Mouse (Mus musculus) kidney, postnatal 10 days (tissue): ENCODE results near the gene Mgrn1.

ENCODE experiments used
- DNase-seq: peaks from one replicate; pipeline ENCODE4 v3.0.0; 2021; ENCODE audit warnings: mixed read lengths

The Mgrn1 gene

GRCm38 (mm10) chr16:4942868-4943267 lies 56.8 kb downstream of the Mgrn1 start:
- DNase-seq = no peak

DNA sequence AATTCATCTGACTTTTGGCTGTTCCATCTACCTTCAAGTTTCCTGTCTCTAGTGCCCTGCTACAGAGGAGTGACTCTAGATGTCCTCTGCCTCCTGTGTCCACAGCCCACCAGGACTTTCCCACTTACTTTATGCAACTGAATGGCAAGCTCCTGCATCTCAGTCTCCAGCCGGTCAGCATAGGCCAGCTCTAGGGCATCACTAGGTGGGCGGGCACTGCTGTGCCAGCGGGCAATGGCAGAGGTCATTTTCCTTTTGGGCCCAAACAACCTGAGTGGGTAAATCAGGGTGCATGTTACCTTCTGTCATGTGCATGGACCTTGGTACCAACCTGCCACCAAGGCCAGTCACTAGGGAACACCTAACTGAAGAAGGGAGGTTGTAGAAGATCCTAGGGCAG lies 57.4 kb downstream of the Mgrn1 start:
- DNase-seq = no peak

- DNase-seq = no peak
These were observed 59.4 kb downstream of the Mgrn1 start for GRCm38 (mm10) chr16:4945415-4945814.

DNA sequence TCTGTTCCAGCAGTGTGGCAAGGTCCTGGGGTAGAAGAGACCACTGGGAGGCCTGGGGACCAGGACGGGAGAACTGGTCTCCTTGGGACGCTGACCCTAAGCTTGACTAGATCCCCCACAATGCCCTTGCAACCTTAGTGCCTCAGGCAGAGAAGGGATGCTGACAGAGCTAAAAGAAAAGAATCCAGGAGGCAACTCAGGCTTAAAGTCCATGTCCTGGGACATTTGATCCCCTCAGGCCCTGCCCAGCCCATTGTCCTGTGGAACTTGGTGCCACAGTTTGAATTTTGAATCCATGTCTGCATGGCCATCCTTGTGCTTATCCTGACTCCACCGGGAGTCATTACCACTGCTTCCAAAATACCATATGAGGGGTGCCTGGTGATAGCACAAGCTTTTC lies 60.1 kb downstream of the Mgrn1 start:
- no peak for DNase-seq

DNA sequence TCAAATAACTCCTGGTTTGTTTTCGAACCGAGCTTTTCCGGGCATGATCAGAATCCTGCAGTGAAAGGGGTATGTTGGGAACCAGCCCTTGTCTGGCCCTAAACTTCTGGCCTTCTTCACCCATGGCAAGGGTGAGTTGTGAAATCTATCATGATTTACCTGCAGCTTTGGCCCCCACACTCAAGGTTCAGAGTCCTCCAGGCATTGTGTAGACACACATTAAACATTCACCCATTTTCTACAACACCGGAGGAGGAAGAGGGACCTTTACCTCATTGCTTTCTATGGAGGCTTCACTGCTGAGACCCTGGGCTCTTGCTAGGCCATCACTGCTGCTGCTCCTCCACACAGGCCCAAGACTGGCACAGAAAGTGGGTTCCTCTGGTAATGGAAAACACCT lies 61.3 kb downstream of the Mgrn1 start:
- DNase-seq = no peak

DNA sequence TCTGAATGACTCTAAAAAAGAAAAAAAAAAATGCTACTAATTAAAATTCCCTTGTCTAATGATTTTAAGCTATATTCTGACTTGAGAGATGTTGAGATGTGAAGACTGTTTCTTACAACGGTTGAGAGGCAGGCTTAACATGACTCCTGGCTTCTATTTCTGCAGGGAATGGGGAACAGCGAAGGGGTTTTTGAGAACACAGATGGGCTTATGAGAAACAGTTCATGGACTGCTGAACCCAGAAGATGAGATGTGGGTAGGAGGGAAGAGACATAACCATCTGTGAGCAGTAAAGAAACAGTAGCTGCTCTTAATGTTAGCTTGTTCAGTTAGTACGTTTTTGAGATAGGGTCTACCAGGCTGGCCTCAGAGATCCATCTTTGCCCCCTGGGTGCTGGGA lies 70.6 kb downstream of the Mgrn1 start:
- DNase-seq = no peak

DNA sequence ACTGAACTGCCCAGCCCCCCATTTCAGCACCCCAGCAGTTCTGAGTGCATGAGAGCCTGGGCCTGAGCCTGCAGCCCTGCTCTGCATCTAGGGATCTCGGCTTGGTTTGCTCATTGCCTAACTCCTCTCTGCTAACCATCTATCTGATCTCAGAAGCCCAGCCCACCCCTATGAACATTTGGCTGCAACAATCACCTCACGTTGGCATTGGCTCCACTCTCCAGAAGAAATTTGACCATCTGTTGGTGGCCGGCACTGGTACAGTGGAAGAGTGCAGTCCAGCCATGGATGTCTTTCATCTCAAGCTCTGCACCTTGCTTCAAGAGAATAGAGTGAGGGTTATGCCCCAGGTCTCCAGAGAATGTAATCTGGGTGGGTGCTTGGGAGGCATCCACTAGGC lies 71.4 kb downstream of the Mgrn1 start:
- DNase-seq = no peak

GRCm38 (mm10) chr16:4960260-4960659 lies 74.2 kb downstream of the Mgrn1 start:
- no peak for DNase-seq

DNA sequence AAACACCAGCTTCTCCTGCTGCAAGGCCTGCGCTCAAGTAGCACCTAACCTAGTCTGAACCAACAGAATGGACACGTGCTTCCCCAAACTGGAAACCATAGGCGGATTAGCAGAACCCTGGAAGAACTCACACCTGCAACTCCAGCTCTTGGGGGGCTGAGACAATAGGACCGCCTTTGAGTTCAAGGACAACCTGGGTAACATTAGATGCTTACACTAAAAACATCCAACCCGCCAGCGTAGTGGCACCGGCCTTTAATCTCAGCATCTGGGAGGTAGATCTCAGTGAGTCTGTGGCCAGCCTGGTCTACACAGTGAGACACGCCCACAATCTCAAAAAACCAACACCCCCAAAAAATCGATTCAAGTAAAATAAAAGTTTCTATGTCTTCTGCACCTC lies 77.3 kb downstream of the Mgrn1 start:
- DNase-seq = no peak

DNA sequence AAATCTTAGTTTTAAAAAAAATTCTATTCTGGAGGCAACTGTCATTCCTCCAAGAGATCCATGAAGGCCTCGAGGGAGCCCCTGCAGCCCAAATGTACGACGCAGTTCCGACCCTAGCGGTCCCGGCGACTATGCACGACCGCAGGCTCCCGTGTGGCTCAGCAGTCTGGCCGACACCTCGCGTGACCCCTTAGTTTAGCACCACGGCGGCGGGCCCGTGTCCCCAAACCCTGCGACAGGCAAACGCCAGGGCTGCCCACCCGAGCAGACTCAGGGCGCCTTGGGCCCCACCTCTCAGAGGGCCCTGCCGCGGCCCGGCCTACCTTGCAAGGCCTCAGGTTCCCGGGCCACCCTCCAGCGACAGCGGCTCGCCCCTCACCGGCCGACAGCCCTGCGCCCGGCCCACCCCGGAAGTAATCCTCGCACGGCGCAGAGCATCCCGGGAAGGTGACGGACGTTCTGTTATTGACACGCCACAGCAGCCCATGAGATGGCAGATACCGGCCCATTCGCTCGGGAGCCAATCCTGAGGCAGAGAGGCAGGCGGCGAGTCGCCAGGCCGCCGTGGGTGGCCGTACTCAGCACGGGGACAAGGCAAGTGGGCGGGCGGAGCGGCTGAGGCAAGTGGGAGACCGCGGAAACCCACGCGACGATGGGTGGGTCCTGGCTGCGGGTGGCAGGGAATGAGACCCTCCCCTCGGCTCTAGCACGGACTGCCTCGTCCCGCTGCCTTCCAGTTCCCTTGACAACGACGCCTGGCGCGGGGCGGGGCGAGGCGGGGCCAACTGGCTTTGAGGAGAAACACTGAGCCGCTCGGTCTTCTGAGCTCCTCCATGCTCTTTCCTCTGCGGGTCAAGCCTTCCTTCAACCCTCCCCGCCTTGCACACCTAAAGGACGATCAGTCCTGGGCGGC lies 78.0 kb downstream of the Mgrn1 start, which contains the start of gene Anks3:
TSS of gene Anks3 (minus strand) at position 409 of the 913 bp plus-strand sequence.
- peak; percentile 98 for DNase-seq

DNA sequence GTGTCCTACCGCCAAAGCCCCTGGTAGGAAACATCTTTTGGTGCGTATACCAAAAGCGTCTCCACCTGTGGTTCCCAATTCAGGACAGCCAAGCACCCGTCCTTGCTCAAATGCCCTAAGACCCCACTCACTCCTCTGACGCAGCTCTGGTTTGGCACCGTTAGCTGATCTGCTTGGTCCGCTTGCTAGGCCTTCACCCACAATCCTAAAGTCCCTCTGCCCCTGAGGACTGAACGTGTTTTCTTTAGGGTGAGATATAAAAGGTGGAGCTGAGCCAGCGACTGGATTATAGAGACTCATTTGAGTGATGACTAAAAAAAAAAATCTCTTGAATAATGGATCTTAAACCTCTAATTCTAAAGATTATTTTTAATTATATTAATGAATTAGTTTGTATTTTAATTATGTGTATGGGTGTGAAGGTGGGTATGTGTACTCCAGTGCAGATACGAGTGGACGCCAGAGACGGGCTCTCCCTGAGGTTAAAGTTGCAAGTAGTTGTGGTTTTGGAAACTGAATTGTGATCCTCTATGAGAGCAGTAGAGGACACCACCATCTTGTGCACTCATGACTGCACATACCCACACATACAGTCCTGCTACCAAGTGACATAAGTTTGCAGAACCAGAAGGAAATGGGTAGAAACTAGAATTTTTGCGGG lies 78.8 kb downstream of the Mgrn1 start:
- DNase-seq = no peak

DNA sequence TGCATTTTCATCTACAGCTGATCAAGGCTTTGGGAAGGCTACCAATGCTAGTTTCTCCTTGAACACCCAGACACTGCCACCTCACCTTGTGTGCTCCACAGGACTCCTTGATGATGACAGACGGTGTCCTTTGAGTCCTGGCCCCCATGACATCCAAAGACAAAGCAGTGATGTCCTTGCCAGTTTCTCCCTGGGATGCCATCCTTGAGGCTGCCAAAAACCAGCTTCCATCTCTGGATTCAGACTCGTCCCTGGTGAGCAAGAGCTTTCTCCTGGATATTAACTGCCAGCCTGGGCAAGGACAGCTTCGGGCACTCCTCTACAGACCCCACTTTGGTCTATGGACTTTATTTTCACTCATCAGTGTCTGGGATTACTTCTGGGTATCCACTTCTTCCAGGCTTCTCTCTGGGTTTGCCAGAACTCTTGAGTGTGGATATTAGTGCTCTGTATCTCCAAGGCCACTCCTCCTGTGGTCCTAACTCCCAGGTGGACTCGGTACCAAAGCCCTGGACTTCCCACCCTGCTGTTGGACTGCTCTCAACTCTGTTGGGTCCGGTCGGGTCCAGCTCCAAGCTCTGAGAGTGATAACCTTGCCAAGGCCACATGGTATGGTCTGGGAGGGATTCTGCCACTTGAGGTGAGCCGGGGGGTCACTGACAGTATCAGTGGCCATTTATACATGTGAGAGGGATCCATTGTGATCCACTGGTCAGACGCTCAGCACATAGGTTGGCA lies 79.5 kb downstream of the Mgrn1 start:
- DNase-seq = no peak

- DNase-seq = no peak
These were observed 82.4 kb downstream of the Mgrn1 start for GRCm38 (mm10) chr16:4968426-4968825.

- peak; percentile 6 for DNase-seq
These were observed 83.2 kb downstream of the Mgrn1 start for GRCm38 (mm10) chr16:4969055-4969843.

- peak; percentile 56 for DNase-seq
These were observed 85.6 kb downstream of the Mgrn1 start for GRCm38 (mm10) chr16:4971626-4972025.

DNA sequence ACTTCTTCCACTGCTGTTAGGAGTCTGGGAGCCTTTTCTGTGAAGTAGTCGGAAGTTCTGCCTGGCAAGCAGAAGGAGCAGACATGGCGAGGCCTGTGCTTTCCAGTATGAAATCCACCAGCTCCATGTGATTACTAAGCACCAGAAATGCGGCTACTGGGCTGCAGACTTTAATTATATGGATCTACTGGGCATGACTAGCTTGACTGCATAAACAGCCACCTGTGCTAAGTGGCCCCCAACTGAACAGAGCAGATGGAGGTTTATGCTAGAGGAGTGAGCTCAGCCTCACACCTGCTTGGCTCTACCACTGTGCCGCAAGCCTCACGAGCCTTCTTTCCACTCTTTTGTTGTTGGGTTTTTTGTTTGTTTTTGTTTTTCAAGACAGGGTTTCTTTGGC lies 88.5 kb downstream of the Mgrn1 start:
- DNase-seq = peak; percentile 1

GRCm38 (mm10) chr16:4976180-4976579 lies 90.1 kb downstream of the Mgrn1 start:
- peak; percentile 3 for DNase-seq

DNA sequence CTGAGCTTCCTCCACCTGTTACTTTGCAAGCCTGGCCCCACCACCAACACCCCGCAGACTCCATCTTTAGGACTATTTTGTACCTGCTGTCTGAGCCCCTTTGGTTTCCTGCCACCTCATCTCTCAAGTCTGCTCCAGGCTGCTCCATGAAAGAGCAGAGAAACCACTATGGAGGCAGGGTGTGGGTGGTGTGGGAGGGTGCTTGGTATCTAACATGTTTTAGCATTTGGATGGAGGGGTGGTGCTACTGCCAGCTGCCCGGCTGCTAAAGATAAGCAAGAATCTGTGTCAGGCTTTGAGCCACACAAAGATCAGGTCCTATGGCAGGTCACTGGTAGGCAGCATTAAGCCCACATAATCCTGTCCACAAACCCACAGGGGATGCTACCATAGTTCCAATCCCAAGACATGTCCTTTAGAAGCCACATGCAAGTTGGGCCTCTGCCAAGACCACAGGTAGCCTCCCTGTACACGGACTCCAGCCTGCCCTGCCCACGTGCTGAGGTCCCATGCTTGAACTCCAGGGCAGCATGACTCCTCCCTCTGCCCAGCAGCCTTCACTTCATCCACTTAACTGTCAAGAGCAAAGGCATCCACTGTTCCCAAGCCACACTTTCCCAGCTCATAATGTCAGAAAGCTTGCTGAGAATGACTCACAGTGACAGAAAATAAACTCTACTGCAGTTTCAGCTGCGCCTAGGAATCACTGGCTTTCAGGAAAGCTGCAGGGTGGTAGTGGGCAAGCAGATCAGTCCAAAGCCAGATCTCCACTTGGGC lies 92.4 kb downstream of the Mgrn1 start:
- DNase-seq = peak; percentile 47

- DNase-seq = peak; percentile 58
These were observed 93.8 kb downstream of the Mgrn1 start for GRCm38 (mm10) chr16:4979755-4980380.

DNA sequence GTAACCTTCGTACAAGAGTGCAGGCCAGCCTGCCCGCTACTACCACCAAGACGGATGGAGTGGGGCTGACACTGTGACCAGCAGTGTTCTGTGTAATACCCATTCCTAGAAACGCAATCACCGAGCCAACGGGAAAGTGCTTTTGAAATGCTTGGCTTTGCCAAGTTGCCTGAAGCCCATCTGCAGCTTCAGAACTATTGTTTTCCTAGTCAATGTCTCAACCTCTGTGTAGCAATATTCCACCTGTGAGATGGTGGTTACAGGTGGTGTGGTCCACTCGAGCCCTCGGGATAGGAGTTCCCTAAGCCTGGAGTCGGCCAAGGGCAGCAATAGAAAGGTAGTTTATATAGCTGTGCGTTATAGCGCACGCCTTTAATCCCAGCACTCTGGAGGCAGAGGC lies 98.7 kb downstream of the Mgrn1 start:
- DNase-seq = no peak
